Mouse (Mus musculus): Measurements from ENCODE around the gene Sf3b3.

The Sf3b3 gene

GRCm38 (mm10) chr8:110847171-110847549 is 573 bp upstream of the Sf3b3 start:
- DNase-seq: no peak

GRCm38 (mm10) chr8:110845821-110846404 is 674 bp downstream of the Sf3b3 start:
- DNase-seq: no peak

GRCm38 (mm10) chr8:110844941-110845340 is 1.6 kb downstream of the Sf3b3 start:
- no peak for DNase-seq

- DNase-seq: no peak
Observed at GRCm38 (mm10) chr8:110843207-110843606, 3.4 kb downstream of the Sf3b3 start.

- DNase-seq: no peak
Observed at GRCm38 (mm10) chr8:110842012-110842574, 4.5 kb downstream of the Sf3b3 start.

- no peak for DNase-seq
Observed at GRCm38 (mm10) chr8:110831956-110832355, 14.6 kb downstream of the Sf3b3 start.

- no peak for DNase-seq
Observed at GRCm38 (mm10) chr8:110828511-110828910, 18.1 kb downstream of the Sf3b3 start.

GRCm38 (mm10) chr8:110824861-110825260 is 21.7 kb downstream of the Sf3b3 start:
- no peak for DNase-seq

GRCm38 (mm10) chr8:110821960-110822359 is 24.6 kb downstream of the Sf3b3 start:
- DNase-seq: no peak

- DNase-seq: no peak
Observed at GRCm38 (mm10) chr8:110820257-110820656, 26.3 kb downstream of the Sf3b3 start.

GRCm38 (mm10) chr8:110818593-110818992 is 28.0 kb downstream of the Sf3b3 start:
- DNase-seq: no peak

GRCm38 (mm10) chr8:110816990-110817389 is 29.6 kb downstream of the Sf3b3 start:
- no peak for DNase-seq

GRCm38 (mm10) chr8:110815308-110815707 is 31.3 kb downstream of the Sf3b3 start:
- DNase-seq: no peak

GRCm38 (mm10) chr8:110813081-110813812 is 33.3 kb downstream of the Sf3b3 start:
- no peak for DNase-seq

- no peak for DNase-seq
Observed at GRCm38 (mm10) chr8:110812349-110813080, 34.1 kb downstream of the Sf3b3 start.

- DNase-seq: no peak
Observed at GRCm38 (mm10) chr8:110811793-110812192, 34.8 kb downstream of the Sf3b3 start.

GRCm38 (mm10) chr8:110811116-110811515 is 35.5 kb downstream of the Sf3b3 start:
- DNase-seq: no peak

GRCm38 (mm10) chr8:110810481-110811065 is 36.0 kb downstream of the Sf3b3 start:
- no peak for DNase-seq

GRCm38 (mm10) chr8:110809831-110810230 is 36.8 kb downstream of the Sf3b3 start:
- DNase-seq: peak; percentile 36

GRCm38 (mm10) chr8:110808495-110809472 is 37.8 kb downstream of the Sf3b3 start:
- peak; percentile 41 for DNase-seq

- DNase-seq: no peak
Observed at GRCm38 (mm10) chr8:110806146-110806545, 40.4 kb downstream of the Sf3b3 start.

GRCm38 (mm10) chr8:110805669-110806068 is 40.9 kb downstream of the Sf3b3 start, which contains the start of gene Il34:
Il34 (minus strand) TSS chr8:110805924.
- DNase-seq: no peak

Data from lung, postnatal 14 days (tissue).